Mouse (Mus musculus) CH12.LX (cell line): ENCODE results near the gene Shank3. TPM values are rescaled to one million over a fixed set of nuclear protein-coding genes. Genes with fewer than 3 reads are reported as not detected.

Experiments used
- DNase-seq: peaks from one replicate; pipeline ENCODE4 v3.0.0-alpha.2; 2013; ENCODE audit errors: extremely low read depth
- H3K27ac ChIP-seq: 2 replicates; pipeline ENCODE4 v1.5.1; 2012; ENCODE audit warnings: low read depth, mild to moderate bottlenecking, control low read depth, moderate library complexity; ENCODE audit not compliant: insufficient read depth
- H3K27me3 ChIP-seq: replicated peaks from 2 replicates; pipeline ENCODE3; 2012; ENCODE audit warnings: inconsistent platforms
- H3K36me3 ChIP-seq, 2 experiments: replicated peaks in 1 of 2; 2 replicates each; pipeline versions ENCODE3 to v1.6.1; 2012; ENCODE audit warnings: inconsistent platforms in 1 of 2, low read length in 1 of 2, mild to moderate bottlenecking in 1 of 2, mixed read lengths in 1 of 2, moderate library complexity in 1 of 2; ENCODE audit not compliant: control insufficient read depth in 1 of 2, insufficient read depth in 1 of 2
- H3K4me1 ChIP-seq, 2 experiments: 2 replicates each; pipeline ENCODE4 v1.6.1; 2012; ENCODE audit warnings: inconsistent platforms in 1 of 2, moderate library complexity in 1 of 2; ENCODE audit not compliant: insufficient read depth in 2 of 2, control insufficient read depth in 1 of 2
- H3K4me2 ChIP-seq: 2 replicates; pipeline ENCODE4 v1.6.1; 2012; ENCODE audit warnings: low read depth, mild to moderate bottlenecking, control low read depth; ENCODE audit not compliant: poor library complexity, insufficient read depth, severe bottlenecking
- H3K4me3 ChIP-seq, 3 experiments: fragments of 150-350 bp in 1 of 3; sonication (generic) in 1 of 3; replicated peaks in 1 of 3; 2 replicates each; pipeline versions ENCODE3 to v1.5.1; 2011 to 2012; ENCODE audit warnings: low read depth in 2 of 3, low read length in 2 of 3, mild to moderate bottlenecking in 2 of 3, moderate library complexity in 2 of 3, control low read depth in 1 of 3, improper control_type of control experiment in 1 of 3, inconsistent platforms in 1 of 3, mixed read lengths in 1 of 3; ENCODE audit not compliant: poor library complexity in 1 of 3
- H3K79me2 ChIP-seq: replicated peaks from 2 replicates; pipeline ENCODE4 v1.6.1; 2012; ENCODE audit warnings: mild to moderate bottlenecking, moderate library complexity; ENCODE audit not compliant: control insufficient read depth, poor library complexity, insufficient read depth, severe bottlenecking; ENCODE audit errors: extremely low read depth
- H3K9ac ChIP-seq: 2 replicates; pipeline ENCODE4 v1.6.1; 2012; ENCODE audit warnings: low read depth, mild to moderate bottlenecking, control low read depth, moderate library complexity; ENCODE audit not compliant: insufficient read depth
- H3K9me3 ChIP-seq: replicated peaks from 2 replicates; pipeline ENCODE3; 2012; ENCODE audit warnings: low read length, inconsistent platforms, mixed read lengths
- CHD1 ChIP-seq: IDR thresholded peaks from 2 replicates; pipeline ENCODE4 v1.6.1; 2012; ENCODE audit warnings: low read depth, low read length, improper control_type of control experiment, inconsistent platforms
- CHD2 ChIP-seq: IDR thresholded peaks from 2 replicates; pipeline ENCODE4 v1.6.1; 2011; ENCODE audit warnings: low read length, improper control_type of control experiment
- GABPA ChIP-seq: IDR thresholded peaks from 2 replicates; pipeline ENCODE4 v1.6.1; 2012; ENCODE audit warnings: low read depth, low read length, improper control_type of control experiment, inconsistent platforms; ENCODE audit not compliant: insufficient replicate concordance
- HCFC1 ChIP-seq: IDR thresholded peaks from 2 replicates; pipeline ENCODE4 v1.6.1; 2012; ENCODE audit warnings: low read depth, mild to moderate bottlenecking, inconsistent platforms, low read length, improper control_type of control experiment
- JUND ChIP-seq: conservative IDR thresholded peaks from 2 replicates; pipeline ENCODE4 v1.6.1; 2011; ENCODE audit warnings: low read depth, low read length, improper control_type of control experiment
- MAFK ChIP-seq: IDR thresholded peaks from 2 replicates; pipeline ENCODE4 v1.6.1; 2011; ENCODE audit warnings: low read length, improper control_type of control experiment; ENCODE audit not compliant: insufficient replicate concordance
- MAX ChIP-seq: IDR thresholded peaks from 2 replicates; pipeline ENCODE4 v1.6.1; 2011; ENCODE audit warnings: low read length, improper control_type of control experiment
- MXI1 ChIP-seq: IDR thresholded peaks from 2 replicates; pipeline ENCODE4 v1.6.1; 2011; ENCODE audit warnings: mild to moderate bottlenecking, low read depth, low read length, improper control_type of control experiment
- PAX5 ChIP-seq: IDR thresholded peaks from 2 replicates; pipeline ENCODE4 v1.6.1; 2012; ENCODE audit warnings: low read length, inconsistent platforms, mixed read lengths
- RAD21 ChIP-seq: IDR thresholded peaks from 2 replicates; pipeline ENCODE4 v1.6.1; 2011; ENCODE audit warnings: low read depth, mild to moderate bottlenecking, low read length, improper control_type of control experiment, moderate library complexity
- TBP ChIP-seq: conservative IDR thresholded peaks from 2 replicates; pipeline ENCODE4 v1.6.1; 2011; ENCODE audit warnings: low read depth, low read length, improper control_type of control experiment
- TCF12 ChIP-seq: IDR thresholded peaks from 2 replicates; pipeline ENCODE4 v1.6.1; 2014; ENCODE audit warnings: low read depth, mild to moderate bottlenecking, inconsistent platforms, low read length, improper control_type of control experiment
- UBTF ChIP-seq: IDR thresholded peaks from 2 replicates; pipeline ENCODE4 v1.6.1; 2012; ENCODE audit warnings: low read depth, mild to moderate bottlenecking, inconsistent platforms, low read length, improper control_type of control experiment, moderate library complexity
- USF1 ChIP-seq: IDR thresholded peaks from 2 replicates; pipeline ENCODE4 v1.6.1; 2014; ENCODE audit warnings: low read depth, mild to moderate bottlenecking, inconsistent platforms, low read length, improper control_type of control experiment
- ZMIZ1 ChIP-seq: IDR thresholded peaks from 2 replicates; pipeline ENCODE4 v1.6.1; 2012; ENCODE audit warnings: low read depth, mild to moderate bottlenecking, inconsistent platforms, low read length, improper control_type of control experiment
- dilution Hi-C: fragments of 300-500 bp; cut with MboI; formaldehyde crosslinking; loops from 2 replicates; pipeline ENCODE4 v1.14.3; 2020; ENCODE audit warnings: low sequenced_read_pairs; ENCODE audit not compliant: extremely low pct_unique_long_range_greater_than_20kb, extremely low pct_ligation_motif_present
- in situ Hi-C: fragments of 300-500 bp; cut with MboI; formaldehyde crosslinking; loops from 3 replicates; pipeline ENCODE4 v1.14.3; 2019; ENCODE audit warnings: low sequenced_read_pairs, low pct_ligation_motif_present, low pct_unique_long_range_greater_than_20kb, mixed read lengths
- polyA plus RNA-seq: library from polyadenylated mRNA; unstranded; fragments of >175 nt; gene quantifications from 2 replicates; pipeline ENCODE4 v1.2.1, GENCODE M21; 2012; ENCODE audit warnings: low read depth; ENCODE audit not compliant: insufficient read length
- total RNA-seq, 2 experiments: library from RNA; depleted of rRNA; stranded (reverse); fragments of 300-350 nt in 1 of 2; fragments of >200 nt in 1 of 2; gene quantifications; 2 replicates each; pipeline ENCODE4 v1.2.3; 2012 to 2014

Shank3 gene
- total and polyA plus RNA-seq, 3 experiments = not detected

GRCm38 (mm10) chr15:89499784-89500220 lies 379 bp downstream of the Shank3 start:
- H3K9ac ChIP-seq = no peak overlapping the region
- TF ChIP-seq MXI1 (no peak), UBTF (no peak), CHD1 (no peak), TCF12 (no peak), TBP (no peak), CHD2 (no peak), MAFK (no peak), GABPA (no peak), HCFC1 (no peak), JUND (no peak), ZMIZ1 (no peak), MAX (no peak)
- no peak for DNase-seq
- dilution Hi-C loops (no loop called here), in situ Hi-C loops (no loop called here)
- H3K36me3 ChIP-seq = no peaks in the 10 kb centered on the region
- no peak overlapping the region for H3K4me2 ChIP-seq
- no peaks in the 10 kb centered on the region for H3K79me2 ChIP-seq
- no peak overlapping the region for H3K27ac ChIP-seq
- peaks cover 12% of the 10 kb centered on the region for H3K27me3 ChIP-seq
- H3K4me3 ChIP-seq = no peak overlapping the region
- H3K4me1 ChIP-seq = no peaks in the 10 kb centered on the region
- peaks cover 17% of the 10 kb centered on the region for H3K9me3 ChIP-seq

GRCm38 (mm10) chr15:89500221-89500791 lies 883 bp downstream of the Shank3 start:
- H3K9ac ChIP-seq = no peak overlapping the region
- no peak overlapping the region for H3K27ac ChIP-seq
- no peak overlapping the region for H3K4me3 ChIP-seq
- no peak overlapping the region for H3K4me2 ChIP-seq
- TF ChIP-seq CHD2 (no peak), RAD21 (no peak), USF1 (no peak), TBP (no peak), PAX5 (no peak), GABPA (no peak)
- H3K9me3 ChIP-seq = peaks cover 15% of the 10 kb centered on the region
- in situ Hi-C loops (no loop called here), dilution Hi-C loops (no loop called here)
- no peaks in the 10 kb centered on the region for H3K36me3 ChIP-seq
- H3K4me1 ChIP-seq = no peaks in the 10 kb centered on the region
- peaks cover 12% of the 10 kb centered on the region for H3K27me3 ChIP-seq
- no peak for DNase-seq
- no peaks in the 10 kb centered on the region for H3K79me2 ChIP-seq
